Mouse (Mus musculus): ENCODE results near the gene Grasp. TPM values are rescaled to one million over a fixed set of nuclear protein-coding genes. Genes with fewer than 3 reads are reported as not detected.
A peak's percentile ranks its signal among the peaks of the same experiment; 100 is the strongest.

The Grasp gene
- total RNA-seq, 2 experiments from 2014 or later, result 58.2 to 67.1 TPM

DNA sequence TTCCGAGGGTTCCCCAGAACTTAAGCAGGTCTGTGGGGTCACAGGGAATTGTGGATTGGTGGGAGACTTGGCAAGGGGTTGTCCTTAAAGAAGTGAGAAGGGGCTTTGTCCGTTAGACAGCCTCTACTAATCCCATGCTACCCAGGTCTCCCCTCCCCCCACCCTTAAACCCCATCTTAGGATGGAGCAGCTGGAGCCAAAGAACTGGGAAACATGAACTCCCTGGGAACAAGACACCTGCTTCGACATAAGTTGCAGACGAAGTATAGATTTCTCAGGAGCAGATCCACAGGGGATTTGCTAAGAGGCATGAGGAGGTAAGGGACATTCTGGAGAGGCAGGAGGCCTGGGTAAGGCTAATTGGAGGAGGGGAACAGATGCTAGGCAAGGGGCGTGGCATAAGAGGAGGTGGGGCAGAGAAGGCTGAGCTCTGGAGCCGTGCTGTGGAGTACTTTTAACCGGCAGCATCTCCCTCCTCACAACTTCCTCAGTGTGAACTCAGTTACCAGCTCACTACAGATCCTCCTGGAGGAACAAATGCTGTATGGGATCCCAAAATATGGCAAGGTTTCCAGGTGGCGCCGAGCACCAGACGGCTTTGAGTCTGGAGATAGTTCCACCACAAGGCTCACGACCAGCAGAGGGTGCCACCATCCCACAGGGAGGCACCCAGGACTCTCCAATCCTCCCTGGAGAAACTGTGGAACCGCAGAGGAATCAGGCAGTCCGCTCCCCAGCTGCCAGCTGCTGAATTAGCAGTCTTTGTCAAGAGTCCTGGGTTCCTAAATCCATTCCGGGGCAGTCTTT is 2.5 kb upstream of the Grasp start:
- peak; percentile 93 to 94 for DNase-seq (ENCODE audit: low spot score in 2 of 2)

GRCm38 (mm10) chr15:101222897-101223482 is 998 bp upstream of the Grasp start:
- intact Hi-C loops (cut with DNase I), result loop anchor here (5.0 kb wide), 1 partner anchor 59 kb away; the partner anchor contains the start of gene Atg101
- DNase-seq (ENCODE audit: low spot score in 2 of 2), result no peak

More for the DNA sequence above, 2.5 kb upstream of the Grasp start:
- intact Hi-C loops (cut with DNase I), result loop anchor here (2.0 to 5.0 kb wide), 2 partner anchors 17 to 61 kb away; partner anchors contain the start of gene Atg101

- no peak for DNase-seq (ENCODE audit: low spot score in 2 of 2)
Measured at GRCm38 (mm10) chr15:101223596-101223995, 392 bp upstream of the Grasp start.

GRCm38 (mm10) chr15:101224977-101225376 is 989 bp downstream of the Grasp start:
- DNase-seq (ENCODE audit: low spot score in 2 of 2), result no peak
- intact Hi-C loops (cut with DNase I), result loop anchor here (5.0 kb wide), 1 partner anchor 57 kb away; the partner anchor contains the start of gene Atg101

More at GRCm38 (mm10) chr15:101223596-101223995, 392 bp upstream of the Grasp start:
- intact Hi-C loops (cut with DNase I), result loop anchor here (5.0 kb wide), 1 partner anchor 59 kb away; the partner anchor contains the start of gene Atg101

DNA sequence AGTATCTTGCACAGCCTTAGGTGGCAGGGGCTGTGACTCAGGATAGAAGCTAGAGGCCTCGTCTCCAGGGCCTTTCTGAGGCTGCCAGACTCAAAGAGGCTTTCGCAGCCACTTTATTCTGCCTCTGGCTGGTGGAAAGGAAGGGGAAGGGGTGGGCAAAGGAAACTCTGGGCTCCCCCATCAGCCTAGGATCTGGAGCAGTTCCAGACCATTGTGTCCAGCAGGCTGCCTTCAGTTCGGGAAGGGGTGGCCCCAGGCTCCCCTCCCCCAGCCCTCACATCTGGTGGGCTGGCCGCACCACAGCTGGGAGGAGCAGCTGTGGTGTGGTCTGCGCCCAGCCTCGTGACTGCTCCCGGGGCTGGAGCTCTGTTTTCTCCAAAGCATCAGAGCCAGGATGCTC is 4.0 kb downstream of the Grasp start:
- intact Hi-C loops (cut with DNase I), result no loop called here

DNA sequence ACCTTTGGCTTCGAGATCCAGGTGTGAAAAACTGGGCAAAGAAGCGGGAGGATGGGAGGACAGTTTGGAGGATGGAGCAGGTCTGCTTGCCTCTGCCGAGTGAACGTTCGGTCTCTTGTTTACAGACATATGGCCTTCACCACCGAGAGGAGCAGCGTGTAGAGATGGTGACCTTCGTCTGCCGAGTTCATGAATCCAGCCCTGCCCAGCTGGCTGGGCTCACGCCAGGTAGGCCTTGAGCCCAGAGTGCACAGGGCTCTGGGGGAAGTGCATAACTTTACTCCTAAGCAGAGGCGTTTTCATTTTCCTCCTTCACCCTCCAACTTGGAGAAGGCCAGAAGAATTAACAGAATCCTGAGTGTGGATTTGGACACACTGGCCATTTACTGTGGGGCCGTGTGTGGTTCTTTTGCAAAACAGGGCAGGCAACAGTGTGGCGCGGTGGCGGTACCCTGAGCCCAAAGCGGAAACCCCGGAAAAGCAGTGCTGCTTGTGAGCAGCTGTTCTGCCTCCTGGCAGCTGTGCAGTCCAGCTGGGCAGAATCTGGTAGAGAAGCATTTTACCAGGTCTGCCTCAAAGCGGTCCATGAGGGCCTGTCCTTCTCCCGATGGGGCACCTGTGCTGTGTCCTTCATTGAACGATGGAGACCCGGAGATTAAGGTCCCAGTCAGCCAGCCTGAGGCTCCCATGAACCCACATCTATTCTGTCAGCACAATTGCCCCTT is 5.0 kb downstream of the Grasp start:
- intact Hi-C loops (cut with DNase I), result no loop called here

More for the DNA sequence above, 4.0 kb downstream of the Grasp start:
- DNase-seq (ENCODE audit: low spot score in 2 of 2), result no peak

GRCm38 (mm10) chr15:101230503-101230902 is 6.5 kb downstream of the Grasp start:
- intact Hi-C loops (cut with DNase I), result no loop called here
- no peak for DNase-seq (ENCODE audit: low spot score in 2 of 2)

More for the DNA sequence above, 5.0 kb downstream of the Grasp start:
- DNase-seq (ENCODE audit: low spot score in 2 of 2), result no peak

DNA sequence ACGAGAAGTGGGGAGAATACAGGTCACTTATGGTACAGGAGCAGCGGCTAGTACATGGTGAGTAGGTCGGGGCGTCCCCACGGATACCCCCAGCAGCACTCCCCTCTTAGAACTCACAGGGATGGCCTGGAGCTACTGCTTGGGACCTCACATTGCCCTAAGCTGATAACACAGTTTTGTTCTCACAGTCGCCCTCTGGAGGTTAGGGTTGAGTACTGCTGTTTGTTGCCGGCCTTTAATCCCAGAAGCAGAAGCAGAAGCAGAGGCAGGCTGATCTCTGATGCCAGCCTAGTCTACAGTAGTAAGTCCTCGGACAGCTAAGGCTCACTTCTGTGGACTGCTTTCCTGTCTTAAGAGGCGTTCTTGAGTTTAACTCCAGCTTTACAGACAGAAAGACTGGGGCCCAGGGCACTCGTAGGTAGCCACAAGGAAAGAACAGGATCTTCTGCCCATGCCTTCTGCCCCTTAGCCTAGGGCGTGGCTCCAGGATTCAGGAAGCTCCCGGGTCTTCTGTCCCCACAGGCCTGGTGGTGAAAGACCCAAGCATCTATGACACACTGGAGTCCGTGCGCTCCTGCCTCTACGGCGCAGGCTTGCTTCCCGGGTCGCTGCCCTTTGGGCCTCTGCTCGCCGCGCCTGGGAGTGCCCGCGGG is 7.1 kb downstream of the Grasp start:
- no peak for DNase-seq (ENCODE audit: low spot score in 2 of 2)
- intact Hi-C loops (cut with DNase I), result no loop called here

GRCm38 (mm10) chr15:101231648-101232180 is 7.7 kb downstream of the Grasp start:
- DNase-seq (ENCODE audit: low spot score in 2 of 2), result no peak
- intact Hi-C loops (cut with DNase I), result no loop called here

DNA sequence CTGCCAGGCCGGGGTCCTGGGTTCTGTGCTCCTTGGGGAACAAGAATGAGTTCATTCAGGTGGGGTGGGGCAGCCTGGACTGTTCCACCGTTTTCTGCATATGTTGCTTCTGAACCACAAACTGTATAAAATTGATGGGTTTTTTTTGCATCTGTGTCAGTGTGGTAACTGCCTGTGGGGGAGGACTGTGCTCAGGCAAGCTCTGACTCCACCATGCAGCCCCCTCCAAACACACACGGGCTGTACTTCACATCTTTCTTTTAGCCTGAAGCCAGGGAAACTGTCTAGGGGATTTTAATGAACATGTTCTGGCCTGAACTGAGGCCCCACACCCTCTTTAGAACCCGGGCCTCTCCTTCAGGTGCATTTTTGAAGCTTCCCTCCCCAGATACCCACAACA is 8.6 kb downstream of the Grasp start:
- DNase-seq (ENCODE audit: low spot score in 2 of 2), result peak; percentile 47 to 82
- intact Hi-C loops (cut with DNase I), result no loop called here

- no peak for DNase-seq (ENCODE audit: low spot score in 2 of 2)
- intact Hi-C loops (cut with DNase I), result no loop called here
Measured at GRCm38 (mm10) chr15:101233183-101233582, 9.2 kb downstream of the Grasp start.

GRCm38 (mm10) chr15:101233641-101234275 is 9.8 kb downstream of the Grasp start:
- intact Hi-C loops (cut with DNase I), result no loop called here
- no peak for DNase-seq (ENCODE audit: low spot score in 2 of 2)

DNA sequence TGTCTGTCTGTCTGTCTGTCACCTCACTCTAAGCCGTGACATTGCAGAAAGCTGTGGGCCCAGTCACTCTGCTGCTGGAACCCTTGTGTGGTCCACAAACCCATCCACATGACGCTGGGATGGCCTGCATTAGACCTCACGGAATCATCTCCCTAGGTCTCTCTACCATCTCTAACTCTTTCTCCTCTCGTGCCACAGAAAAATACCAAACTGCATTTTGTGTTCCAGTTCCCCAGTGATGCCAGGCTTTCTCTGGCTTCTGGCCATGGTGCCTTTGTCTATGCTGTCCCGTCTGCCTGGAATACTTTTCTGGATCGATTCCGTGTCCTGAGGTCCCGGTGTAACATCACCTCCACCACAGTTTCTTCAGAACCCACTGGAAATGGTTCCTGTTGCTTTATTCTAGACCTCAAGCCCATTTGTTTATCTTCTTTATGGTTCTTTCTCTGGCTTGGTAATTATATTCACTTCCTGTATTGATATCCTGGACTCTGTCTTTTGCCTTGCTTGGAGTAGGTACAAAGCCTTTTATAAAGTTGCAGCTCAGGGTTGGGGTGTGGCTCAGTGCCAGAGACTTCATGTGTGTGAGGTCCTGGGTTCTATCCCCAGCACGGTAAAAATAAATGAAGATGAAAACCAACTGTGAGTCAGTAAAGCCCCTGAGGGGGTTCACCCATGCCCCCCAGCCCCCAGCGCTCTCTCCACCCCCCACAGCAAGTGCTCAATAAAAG is 10.8 kb downstream of the Grasp start:
- DNase-seq (ENCODE audit: low spot score in 2 of 2), result no peak
- intact Hi-C loops (cut with DNase I), result no loop called here

DNA sequence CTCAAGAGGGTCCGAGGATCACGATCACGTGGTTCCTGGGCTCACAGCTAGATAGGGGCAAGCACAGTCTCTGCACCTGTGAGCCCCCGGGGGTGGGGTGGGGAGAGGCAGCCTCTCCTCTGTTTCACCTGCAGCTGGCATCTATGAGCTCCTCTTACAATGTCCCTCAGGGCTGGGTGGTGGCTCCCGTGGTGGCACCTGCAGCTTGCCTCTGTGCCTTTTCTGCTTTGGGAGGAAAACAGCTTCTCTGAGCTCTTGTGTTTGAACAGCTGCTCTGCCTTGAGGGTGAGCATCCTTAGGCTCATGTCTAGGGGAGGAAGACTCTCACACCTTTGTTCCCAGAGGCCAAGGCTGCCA is 11.3 kb downstream of the Grasp start:
- intact Hi-C loops (cut with DNase I), result no loop called here
- DNase-seq (ENCODE audit: low spot score in 2 of 2), result no peak

DNA sequence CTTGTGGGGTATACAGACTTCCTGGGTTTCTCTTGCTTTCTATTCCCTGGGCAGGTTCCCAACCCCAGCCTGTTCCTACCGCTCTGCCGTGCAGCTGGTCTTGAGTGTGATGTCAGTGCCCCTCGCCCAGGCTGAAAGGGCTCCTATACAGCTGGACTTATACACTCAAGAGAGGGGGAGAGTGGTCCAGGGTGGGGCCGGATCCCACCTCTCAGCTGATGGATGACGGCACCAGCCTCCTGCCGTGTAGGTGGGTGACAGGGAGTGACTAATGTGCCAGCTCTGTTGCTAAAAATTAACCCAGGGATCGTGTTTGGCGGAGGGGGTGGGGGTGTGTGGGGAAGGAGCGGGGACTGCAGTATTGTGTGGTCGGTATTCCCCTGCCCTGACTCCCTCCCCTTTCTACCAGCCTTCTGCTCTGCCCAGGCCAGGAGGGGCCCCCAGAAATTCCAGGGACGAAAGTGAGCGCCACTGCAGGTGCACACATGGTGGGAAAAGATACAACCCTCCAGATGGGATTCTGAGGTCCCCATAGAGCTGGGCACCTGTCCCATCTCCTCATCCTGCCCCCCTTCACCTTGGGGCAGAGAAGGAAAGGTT is 11.8 kb downstream of the Grasp start:
- DNase-seq (ENCODE audit: low spot score in 2 of 2), result peak; percentile 70 to 77
- intact Hi-C loops (cut with DNase I), result no loop called here

DNA sequence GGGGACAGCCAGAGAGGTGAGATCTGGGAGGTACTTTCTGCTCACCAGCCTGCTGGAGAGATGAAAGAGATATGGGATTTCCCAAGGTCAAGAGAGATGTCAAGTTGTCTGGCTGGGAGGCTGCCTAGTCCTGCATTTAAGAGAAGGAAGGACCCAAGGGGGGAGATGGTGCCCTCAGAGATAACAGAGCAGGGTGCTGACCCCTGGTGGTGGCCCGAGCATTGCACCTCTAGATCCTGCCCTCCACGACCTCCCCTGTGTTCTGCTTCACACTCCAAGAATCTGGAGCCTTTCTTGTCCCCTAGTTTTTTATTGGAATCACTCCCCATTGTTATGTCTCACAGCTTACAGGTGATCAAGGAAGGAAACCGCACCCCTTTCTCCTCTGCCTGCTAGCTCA is 12.9 kb downstream of the Grasp start:
- intact Hi-C loops (cut with DNase I), result no loop called here
- DNase-seq (ENCODE audit: low spot score in 2 of 2), result peak in 1 of 2 experiments; percentile 65

DNA sequence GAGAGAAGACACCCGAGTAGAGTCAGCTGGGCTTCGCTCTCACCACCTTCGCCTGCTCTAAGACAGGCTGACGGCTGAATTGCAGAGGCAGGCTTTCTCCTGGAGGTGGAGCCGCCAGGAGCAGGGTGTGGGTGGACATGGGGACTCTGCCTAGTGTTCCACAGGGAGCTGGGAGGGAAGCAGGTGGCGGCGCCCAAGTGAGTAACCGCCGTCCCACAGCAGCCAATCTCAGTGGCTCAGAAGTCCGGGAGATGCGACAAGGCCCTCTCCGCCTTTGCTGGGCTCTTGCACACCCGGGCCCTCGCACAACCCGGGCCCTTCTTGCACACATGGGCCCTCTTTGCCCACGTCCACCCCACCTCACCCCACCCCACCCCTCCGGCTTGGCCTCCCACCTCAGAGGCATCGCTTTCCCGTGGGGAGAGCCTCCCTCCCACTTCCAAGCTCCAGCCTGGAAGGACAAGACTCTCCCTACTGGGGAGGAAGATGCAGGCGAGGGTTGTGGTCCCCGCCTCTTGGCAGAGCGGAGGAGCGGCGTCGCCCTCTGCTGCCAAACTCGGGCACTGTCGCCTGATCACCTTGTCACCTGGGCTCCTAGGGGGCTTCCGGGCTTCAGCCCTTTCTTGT is 15.0 kb downstream of the Grasp start:
- intact Hi-C loops (cut with DNase I), result loop anchor here (2.0 kb wide), 1 partner anchor 18 kb away; no protein-coding TSS in a partner anchor

More for the DNA sequence above, 15.0 kb downstream of the Grasp start:
- peak; percentile 73 to 80 for DNase-seq (ENCODE audit: low spot score in 2 of 2)

Data from left cerebral cortex, postnatal 14 days (tissue).